Mouse (Mus musculus) neural tube, embryonic 13.5 days (tissue): ENCODE results near the gene Actb. TPM values are rescaled to one million over a fixed set of nuclear protein-coding genes. Genes with fewer than 3 reads are reported as not detected.

Experiments used
- ATAC-seq: fragments of 200-750 bp; cut with Nextera tagmentation; 2 replicates; pipeline ENCODE4 v1.8.0; 2017; ENCODE audit warnings: low read depth, mild to moderate bottlenecking, moderate TSS enrichment, moderate library complexity
- H3K27ac ChIP-seq: fragments of 300-500 bp; sonication (generic); replicated peaks from 2 replicates; pipeline ENCODE4 v1.5.1; 2015; ENCODE audit warnings: moderate library complexity, mild to moderate bottlenecking, inconsistent platforms
- H3K27me3 ChIP-seq: fragments of 300-500 bp; sonication (generic); 2 replicates; pipeline ENCODE4 v1.6.1; 2015; ENCODE audit warnings: mild to moderate bottlenecking, inconsistent platforms
- H3K36me3 ChIP-seq: fragments of 300-500 bp; sonication (generic); 2 replicates; pipeline ENCODE4 v1.6.1; 2015; ENCODE audit warnings: mild to moderate bottlenecking, inconsistent platforms
- H3K4me1 ChIP-seq: fragments of 300-500 bp; sonication (generic); replicated peaks from 2 replicates; pipeline ENCODE4 v1.6.1; 2015; ENCODE audit warnings: inconsistent platforms
- H3K4me2 ChIP-seq: fragments of 300-500 bp; sonication (generic); 2 replicates; pipeline ENCODE4 v1.6.1; 2015; ENCODE audit warnings: inconsistent platforms, mild to moderate bottlenecking, moderate library complexity
- H3K4me3 ChIP-seq: fragments of 300-500 bp; sonication (generic); 2 replicates; pipeline ENCODE4 v1.5.1; 2015; ENCODE audit warnings: mild to moderate bottlenecking, inconsistent platforms
- H3K9ac ChIP-seq: fragments of 300-500 bp; sonication (generic); 2 replicates; pipeline ENCODE4 v1.6.1; 2015; ENCODE audit warnings: moderate library complexity, mild to moderate bottlenecking, inconsistent platforms
- H3K9me3 ChIP-seq: fragments of 300-500 bp; sonication (generic); 2 replicates; pipeline ENCODE4 v1.6.1; 2016; ENCODE audit warnings: inconsistent platforms
- WGBS: fragments of 180-500 bp; shearing (Covaris S2); methylation state at CpG from one replicate; pipeline ENCODE4 v1.1.7; 2015; 5-methylcytosine and 5-hydroxymethylcytosine counted together
- polyA plus RNA-seq: library from polyadenylated mRNA; unstranded; fragments of >200 nt; fragmentation: Nextera tagmentation; extraction: Ambion mirVana; gene quantifications from 2 replicates; pipeline ENCODE4 v1.2.1, GENCODE M21; 2015

The Actb gene
- polyA plus RNA-seq, 1 experiment from 2014 or later, result 16,772 TPM

GRCm38 (mm10) chr5:142880246-142880645 is 26.3 kb downstream of the Actb start:
- Histone ChIP-seq H3K4me1 (peaks cover 51% of the 10 kb centered on the region), H3K36me3 (peaks cover 46% of the 10 kb centered on the region), H3K9ac (peak overlapping the region; percentile 62; the same call in 1 of the 2 replicates), H3K27ac (0 out of 2 replicates have a peak overlapping the region, but pooled peaks have one; percentile 72), H3K27me3 (no peaks in the 10 kb centered on the region), H3K9me3 (no peaks in the 10 kb centered on the region), H3K4me2 (no peak overlapping the region), H3K4me3 (no peak overlapping the region)
- 80% methylated on average over 6 of the region's 6 CpGs for WGBS
- no peak for ATAC-seq

GRCm38 (mm10) chr5:142879318-142880175 is 27.0 kb downstream of the Actb start:
- no peaks in the 10 kb centered on the region for H3K27me3 ChIP-seq
- H3K4me2 ChIP-seq, result no peak overlapping the region
- no peak overlapping the region for H3K4me3 ChIP-seq
- H3K4me1 ChIP-seq, result peaks cover 58% of the 10 kb centered on the region
- ATAC-seq, result no peak
- WGBS, result 66% methylated on average over 8 of the region's 8 CpGs
- no peak overlapping the region for H3K9ac ChIP-seq
- H3K27ac ChIP-seq, result no peak overlapping the region
- H3K9me3 ChIP-seq, result no peaks in the 10 kb centered on the region
- peaks cover 46% of the 10 kb centered on the region for H3K36me3 ChIP-seq

- peaks cover 59% of the 10 kb centered on the region for H3K4me1 ChIP-seq
- WGBS, result 86% methylated on average over 15 of the region's 15 CpGs
These were observed 28.0 kb downstream of the Actb start for GRCm38 (mm10) chr5:142878570-142878969.

GRCm38 (mm10) chr5:142877337-142878280 is 28.9 kb downstream of the Actb start:
- Histone ChIP-seq H3K9ac (no peak overlapping the region), H3K27ac (peak overlapping the region; percentile 59), H3K4me1 (peaks cover 59% of the 10 kb centered on the region), H3K9me3 (no peaks in the 10 kb centered on the region), H3K36me3 (peaks cover 48% of the 10 kb centered on the region), H3K4me3 (no peak overlapping the region), H3K4me2 (no peak overlapping the region), H3K27me3 (no peaks in the 10 kb centered on the region)
- ATAC-seq, result peak; percentile 80
- 22% methylated on average over 11 of the region's 11 CpGs for whole genome bisulfite sequencing

More at GRCm38 (mm10) chr5:142878570-142878969, 28.0 kb downstream of the Actb start:
- Histone ChIP-seq H3K27ac (no peak overlapping the region), H3K27me3 (no peaks in the 10 kb centered on the region), H3K4me3 (no peak overlapping the region), H3K4me2 (no peak overlapping the region), H3K9ac (no peak overlapping the region), H3K9me3 (no peaks in the 10 kb centered on the region), H3K36me3 (peaks cover 46% of the 10 kb centered on the region)
- ATAC-seq, result no peak

GRCm38 (mm10) chr5:142876896-142877295 is 29.7 kb downstream of the Actb start:
- Histone ChIP-seq H3K27me3 (no peaks in the 10 kb centered on the region), H3K9ac (no peak overlapping the region), H3K9me3 (no peaks in the 10 kb centered on the region), H3K4me2 (no peak overlapping the region), H3K36me3 (peaks cover 55% of the 10 kb centered on the region), H3K4me1 (peaks cover 64% of the 10 kb centered on the region), H3K27ac (no peak overlapping the region; the same call in 1 of the 2 replicates), H3K4me3 (no peak overlapping the region)
- 89% methylated on average over 5 of the region's 5 CpGs for WGBS
- ATAC-seq, result peak; percentile 5; the same call in 1 of the 2 replicates

- H3K36me3 ChIP-seq, result peaks cover 68% of the 10 kb centered on the region
- ATAC-seq, result no peak
- H3K4me1 ChIP-seq, result peaks cover 64% of the 10 kb centered on the region
- WGBS, result 88% methylated on average over 10 of the region's 10 CpGs
- no peak overlapping the region for H3K4me3 ChIP-seq
- H3K27ac ChIP-seq, result no peak overlapping the region
- H3K9me3 ChIP-seq, result no peaks in the 10 kb centered on the region
- H3K9ac ChIP-seq, result no peak overlapping the region
- H3K27me3 ChIP-seq, result no peaks in the 10 kb centered on the region
- H3K4me2 ChIP-seq, result no peak overlapping the region
These were observed 31.0 kb downstream of the Actb start for GRCm38 (mm10) chr5:142875513-142875905.

- H3K36me3 ChIP-seq, result peaks cover 70% of the 10 kb centered on the region
- peaks cover 62% of the 10 kb centered on the region for H3K4me1 ChIP-seq
- 90% methylated on average over 13 of the region's 13 CpGs for WGBS
- no peaks in the 10 kb centered on the region for H3K9me3 ChIP-seq
- H3K27me3 ChIP-seq, result no peaks in the 10 kb centered on the region
- peak overlapping the region; percentile 23; the same call in 1 of the 2 replicates for H3K27ac ChIP-seq
- no peak overlapping the region for H3K9ac ChIP-seq
- no peak overlapping the region for H3K4me2 ChIP-seq
- no peak for ATAC-seq
- H3K4me3 ChIP-seq, result no peak overlapping the region
These were observed 31.6 kb downstream of the Actb start for GRCm38 (mm10) chr5:142874791-142875512.

GRCm38 (mm10) chr5:142873718-142874117 is 32.8 kb downstream of the Actb start:
- 94% methylated on average over 7 of the region's 7 CpGs for WGBS
- Histone ChIP-seq H3K9me3 (no peaks in the 10 kb centered on the region), H3K36me3 (peaks cover 70% of the 10 kb centered on the region), H3K4me3 (no peak overlapping the region), H3K9ac (no peak overlapping the region), H3K27me3 (no peaks in the 10 kb centered on the region), H3K4me2 (no peak overlapping the region), H3K27ac (no peak overlapping the region), H3K4me1 (peaks cover 67% of the 10 kb centered on the region)
- no peak for ATAC-seq

- 59% methylated on average over 12 of the region's 12 CpGs for WGBS
- ATAC-seq, result no peak
- Histone ChIP-seq H3K4me1 (peaks cover 57% of the 10 kb centered on the region), H3K27ac (no peak overlapping the region; the same call in 1 of the 2 replicates), H3K27me3 (no peaks in the 10 kb centered on the region), H3K4me2 (no peak overlapping the region), H3K9me3 (no peaks in the 10 kb centered on the region), H3K4me3 (no peak overlapping the region), H3K36me3 (peaks cover 68% of the 10 kb centered on the region), H3K9ac (0 out of 2 replicates have a peak overlapping the region, but pooled peaks have one; percentile 22)
These were observed 34.8 kb downstream of the Actb start for GRCm38 (mm10) chr5:142871765-142872164.

- ATAC-seq, result peak; percentile 84
- Histone ChIP-seq H3K4me2 (no peak overlapping the region), H3K9ac (peak overlapping the region; percentile 45; the same call in 1 of the 2 replicates), H3K9me3 (no peaks in the 10 kb centered on the region), H3K4me3 (no peak overlapping the region), H3K27ac (peak overlapping the region; percentile 85), H3K27me3 (no peaks in the 10 kb centered on the region), H3K4me1 (peaks cover 38% of the 10 kb centered on the region), H3K36me3 (peaks cover 45% of the 10 kb centered on the region)
- 18% methylated on average over 13 of the region's 13 CpGs for WGBS
These were observed 37.1 kb downstream of the Actb start for GRCm38 (mm10) chr5:142869463-142869862.

GRCm38 (mm10) chr5:142857763-142858229 is 48.8 kb downstream of the Actb start:
- peak overlapping the region; percentile 20; the same call in 1 of the 2 replicates for H3K4me2 ChIP-seq
- no peak overlapping the region for H3K4me3 ChIP-seq
- H3K4me1 ChIP-seq, result peaks cover 13% of the 10 kb centered on the region
- ATAC-seq, result peak; percentile 70
- peak overlapping the region; percentile 19; the same call in 1 of the 2 replicates for H3K9ac ChIP-seq
- peaks cover 3% of the 10 kb centered on the region; the same call in 1 of the 2 replicates for H3K9me3 ChIP-seq
- no peaks in the 10 kb centered on the region for H3K36me3 ChIP-seq
- WGBS, result 23% methylated on average over 16 of the region's 16 CpGs
- peak overlapping the region; percentile 78 for H3K27ac ChIP-seq
- H3K27me3 ChIP-seq, result no peaks in the 10 kb centered on the region
